Mouse (Mus musculus) erythroblast, embryonic 14.5 days (primary cell): ENCODE results near the gene Atn1.

ENCODE experiments used
- GATA1 ChIP-seq: IDR thresholded peaks from 2 replicates; pipeline ENCODE4 v1.6.1; 2012; ENCODE audit warnings: low read length, inconsistent platforms, mixed read lengths
- TAL1 ChIP-seq: IDR thresholded peaks from 3 replicates; pipeline ENCODE4 v1.6.1; 2012; ENCODE audit warnings: low read length, inconsistent platforms, mixed read lengths

DNA sequence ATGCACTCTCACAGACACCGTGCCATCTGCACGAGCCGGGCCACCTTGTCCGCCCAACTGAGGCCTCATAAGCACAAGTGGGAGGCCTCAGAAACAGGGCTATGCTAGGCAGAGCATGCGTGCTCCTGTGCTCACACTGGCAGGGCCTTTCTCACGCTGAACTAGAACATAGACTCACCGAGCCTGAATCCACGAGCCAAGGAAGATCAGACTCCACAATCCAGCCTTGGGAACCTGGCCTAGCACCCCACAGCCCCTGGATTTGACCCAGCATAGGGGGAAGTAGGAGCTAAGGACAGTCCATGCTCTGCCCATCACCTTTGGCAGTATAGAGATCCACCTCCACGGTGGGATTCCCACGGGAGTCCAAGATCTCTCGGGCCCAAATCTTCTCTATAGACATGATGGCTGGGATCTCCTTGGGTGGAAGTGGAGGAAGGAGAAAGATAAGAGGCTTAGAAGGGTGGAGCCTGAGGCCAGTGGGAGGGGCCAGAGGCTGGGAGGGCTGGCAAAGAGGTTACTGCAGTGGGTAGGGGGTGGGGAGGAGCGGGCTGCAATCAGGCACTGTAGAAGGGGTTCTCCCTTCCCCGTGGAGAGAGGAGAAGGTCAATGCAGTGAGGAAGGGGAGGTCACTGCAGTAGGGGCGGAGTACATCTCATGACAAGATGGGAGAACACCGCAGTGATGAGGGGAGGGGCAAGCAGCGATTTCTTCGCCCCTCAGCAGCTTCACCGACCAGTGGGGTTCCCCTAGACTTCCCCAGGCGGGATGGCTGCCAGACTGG, 11.8 kb upstream of the Atn1 start:
- TF ChIP-seq TAL1 = no peak
- TF ChIP-seq GATA1 = no peak
